Mouse (Mus musculus) liver, postnatal 0 days (tissue): ENCODE measurements around the gene Usp36. TPM values are rescaled to one million over a fixed set of nuclear protein-coding genes. Genes with fewer than 3 reads are reported as not detected.

ENCODE experiments used
- ATAC-seq: fragments of 200-750 bp; cut with Nextera tagmentation; 2 replicates; pipeline ENCODE4 v1.8.0; 2017; ENCODE audit warnings: mild to moderate bottlenecking, moderate library complexity
- DNase-seq: peaks from one replicate; pipeline ENCODE4 v3.0.0-alpha.2; 2016
- H3K27ac ChIP-seq: fragments of 300-500 bp; sonication (generic); 2 replicates; pipeline ENCODE4 v1.5.1; 2014; ENCODE audit warnings: antibody characterized with exemption, moderate library complexity, mild to moderate bottlenecking, low read depth
- H3K27me3 ChIP-seq: fragments of 300-500 bp; sonication (generic); 2 replicates; pipeline ENCODE4 v1.6.1; 2014; ENCODE audit warnings: low read length, control low read depth, mixed read lengths; ENCODE audit not compliant: insufficient read depth
- H3K36me3 ChIP-seq: fragments of 300-500 bp; sonication (generic); replicated peaks from 2 replicates; pipeline ENCODE4 v1.6.1; 2014; ENCODE audit warnings: mild to moderate bottlenecking, control low read depth, low read length, moderate library complexity, mixed read lengths; ENCODE audit not compliant: insufficient read depth
- H3K4me1 ChIP-seq: fragments of 300-500 bp; sonication (generic); 2 replicates; pipeline ENCODE4 v1.6.1; 2014; ENCODE audit warnings: antibody characterized with exemption, mild to moderate bottlenecking, control low read depth; ENCODE audit not compliant: insufficient read depth
- H3K4me2 ChIP-seq: fragments of 300-500 bp; sonication (generic); 2 replicates; pipeline ENCODE4 v1.6.1; 2014; ENCODE audit warnings: low read depth, mild to moderate bottlenecking, low read length, moderate library complexity, mixed read lengths
- H3K4me3 ChIP-seq: fragments of 300-500 bp; sonication (generic); 2 replicates; pipeline ENCODE4 v1.5.1; 2014; ENCODE audit warnings: low read depth, low read length
- H3K9ac ChIP-seq: fragments of 300-500 bp; sonication (generic); replicated peaks from 2 replicates; pipeline ENCODE4 v1.6.1; 2014; ENCODE audit warnings: mild to moderate bottlenecking, moderate library complexity
- H3K9me3 ChIP-seq: fragments of 300-500 bp; sonication (generic); 2 replicates; pipeline ENCODE4 v1.6.1; 2016; ENCODE audit warnings: mild to moderate bottlenecking, control low read depth, low read length, mixed read lengths
- CTCF ChIP-seq: sonication (generic); IDR thresholded peaks from 2 replicates; pipeline ENCODE4 v1.5.1; 2016; ENCODE audit warnings: antibody characterized with exemption, low read depth
- EP300 ChIP-seq: IDR thresholded peaks from 2 replicates; pipeline ENCODE4 v1.6.1; 2016; ENCODE audit warnings: antibody characterized with exemption, low read depth, mild to moderate bottlenecking
- WGBS: fragments of 180-500 bp; shearing (Covaris S2); extraction: QIAGEN DNeasy Blood & Tissue Kit; methylation state at CpG from one replicate; pipeline ENCODE4 v1.1.7; 2014; ENCODE audit not compliant: insufficient replicate concordance; 5-methylcytosine and 5-hydroxymethylcytosine counted together
- polyA plus RNA-seq: library from polyadenylated mRNA; unstranded; fragments of >200 nt; fragmentation: Nextera tagmentation; extraction: Ambion mirVana; gene quantifications from 2 replicates; pipeline ENCODE4 v1.2.1, GENCODE M21; 2015

Usp36 gene
- polyA plus RNA-seq, 1 experiment from 2014 or later: 3.8 TPM

GRCm38 (mm10) chr11:118259580-118259979 is 30.5 kb downstream of the Usp36 start:
- Histone ChIP-seq H3K4me1 (no peaks in the 10 kb centered on the region; the same call in 1 of the 2 replicates), H3K4me2 (no peak overlapping the region), H3K4me3 (no peak overlapping the region), H3K9ac (no peak overlapping the region), H3K27me3 (no peaks in the 10 kb centered on the region), H3K27ac (no peak overlapping the region), H3K9me3 (no peaks in the 10 kb centered on the region), H3K36me3 (peaks cover 65% of the 10 kb centered on the region)
- WGBS: 80% methylated on average over 8 of the region's 8 CpGs
- ATAC-seq (no peak), DNase-seq (no peak)
- TF ChIP-seq CTCF: no peak

GRCm38 (mm10) chr11:118256371-118256770 is 33.7 kb downstream of the Usp36 start:
- no peak for TF ChIP-seq CTCF
- TF ChIP-seq EP300: no peak
- Histone ChIP-seq H3K4me1 (peaks cover 2% of the 10 kb centered on the region; the same call in 1 of the 2 replicates), H3K4me3 (no peak overlapping the region), H3K27ac (no peak overlapping the region), H3K27me3 (no peaks in the 10 kb centered on the region), H3K4me2 (no peak overlapping the region), H3K9me3 (no peaks in the 10 kb centered on the region), H3K9ac (no peak overlapping the region), H3K36me3 (peaks cover 34% of the 10 kb centered on the region)
- ATAC-seq: no peak
- DNase-seq: no peak
- WGBS: 77% methylated on average over 7 of the region's 7 CpGs

GRCm38 (mm10) chr11:118254159-118254951 is 35.7 kb downstream of the Usp36 start:
- Histone ChIP-seq H3K9ac (no peak overlapping the region), H3K27me3 (no peaks in the 10 kb centered on the region), H3K4me1 (peaks cover 4% of the 10 kb centered on the region), H3K4me3 (no peak overlapping the region), H3K36me3 (peaks cover 17% of the 10 kb centered on the region), H3K4me2 (no peak overlapping the region), H3K27ac (peak overlapping the region; percentile 51; the same call in 1 of the 2 replicates), H3K9me3 (no peaks in the 10 kb centered on the region)
- ATAC-seq (peak; percentile 32; the same call in 1 of the 2 replicates), DNase-seq (peak; percentile 43)
- WGBS: 48% methylated on average over 15 of the region's 15 CpGs
- TF ChIP-seq EP300 (no peak), CTCF (no peak)

- H3K9me3 ChIP-seq: no peaks in the 10 kb centered on the region
- H3K4me1 ChIP-seq: peaks cover 9% of the 10 kb centered on the region
- ATAC-seq (no peak), DNase-seq (no peak)
- no peak overlapping the region for H3K4me3 ChIP-seq
- H3K36me3 ChIP-seq: peaks cover 10% of the 10 kb centered on the region; the same call in 1 of the 2 replicates
- 73% methylated on average over 7 of the region's 7 CpGs for WGBS
- H3K9ac ChIP-seq: no peak overlapping the region
- no peak for TF ChIP-seq CTCF
- TF ChIP-seq EP300: no peak
- no peaks in the 10 kb centered on the region for H3K27me3 ChIP-seq
- H3K4me2 ChIP-seq: no peak overlapping the region
- peak overlapping the region; percentile 51; the same call in 1 of the 2 replicates for H3K27ac ChIP-seq
These were observed 36.4 kb downstream of the Usp36 start for GRCm38 (mm10) chr11:118253447-118254158.

GRCm38 (mm10) chr11:118249012-118249383 is 41.0 kb downstream of the Usp36 start:
- Histone ChIP-seq H3K9me3 (no peaks in the 10 kb centered on the region), H3K4me2 (peak overlapping the region; percentile 91), H3K9ac (peak overlapping the region; percentile 42), H3K4me1 (peaks cover 26% of the 10 kb centered on the region), H3K4me3 (peak overlapping the region; percentile 82), H3K36me3 (no peaks in the 10 kb centered on the region), H3K27ac (peak overlapping the region; percentile 87), H3K27me3 (no peaks in the 10 kb centered on the region)
- ATAC-seq: peak; percentile 43
- no peak for DNase-seq
- 2% methylated on average over 5 of the region's 5 CpGs for WGBS
- no peak for TF ChIP-seq CTCF
- no peak for TF ChIP-seq EP300
